Mouse (Mus musculus): ENCODE measurements around the gene Kdm4a. TPM values are rescaled to one million over a fixed set of nuclear protein-coding genes. Genes with fewer than 3 reads are reported as not detected.

Kdm4a gene
- polyA plus RNA-seq, 1 experiment, result 66.6 TPM

DNA sequence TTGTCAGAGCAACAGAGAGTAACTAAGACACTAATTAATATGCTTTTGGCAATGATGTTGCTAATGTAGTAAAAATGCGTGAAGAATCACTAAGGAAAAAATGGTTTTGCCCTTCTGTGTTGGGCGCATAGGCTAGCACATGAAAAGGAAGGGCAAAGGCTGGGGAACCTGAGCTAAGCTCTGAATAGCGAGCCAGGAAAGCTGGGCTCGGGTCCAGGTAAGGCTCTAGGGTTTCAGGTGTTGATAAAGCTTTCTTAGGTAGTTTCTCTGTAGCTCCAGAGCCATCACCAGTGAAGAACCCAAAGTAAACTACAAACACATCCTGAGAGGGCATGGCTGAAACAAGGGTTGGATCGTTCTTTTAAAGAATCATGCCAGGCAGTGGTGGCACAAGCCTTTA, 38.3 kb downstream of the Kdm4a start:
- Histone ChIP-seq H3ac (ENCODE audit: control insufficient read depth, insufficient read length) (no peak overlapping the region), H3K27me3 (ENCODE audit: control insufficient read depth, insufficient read depth, insufficient read length) (no peaks in the 10 kb centered on the region), H3K4me2 (ENCODE audit: low read depth) (no peak overlapping the region), H3K79me2 (ENCODE audit: control insufficient read depth, insufficient read depth) (no peaks in the 10 kb centered on the region), H3K36me3 (ENCODE audit: control insufficient read depth, insufficient read depth) (peaks cover 68% of the 10 kb centered on the region), H3K4me3 (no peak overlapping the region)
- no peak for TF ChIP-seq USF1 (IDR thresholded peaks at IDR 0.05; ENCODE audit: low read depth)
- TF ChIP-seq POLR2A (IDR thresholded peaks at IDR 0.05; ENCODE audit: insufficient read length, low read depth), result no peak
- TF ChIP-seq CEBPB (IDR thresholded peaks at IDR 0.05; ENCODE audit: insufficient read depth, poor library complexity, severe bottlenecking), result no peak

DNA sequence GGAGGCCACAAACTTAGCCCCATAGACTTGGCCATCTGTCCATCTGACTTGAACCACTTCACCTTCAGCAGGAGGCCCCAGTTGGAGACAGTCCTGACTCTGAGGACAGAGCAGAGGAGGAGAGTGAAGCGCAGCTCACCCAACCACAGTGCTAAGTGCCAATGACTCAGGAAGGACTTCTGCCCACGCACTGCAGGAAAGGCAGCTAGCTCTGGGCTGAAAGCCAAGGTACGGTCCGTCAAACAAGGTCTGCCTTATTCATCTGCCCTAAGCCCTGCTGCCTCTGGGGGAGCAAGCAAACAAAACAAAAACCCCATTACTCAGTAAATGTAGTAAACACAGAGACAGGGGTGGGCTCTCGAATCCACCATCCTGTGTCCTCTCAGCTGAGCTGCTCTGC, 41.0 kb downstream of the Kdm4a start:
- TF ChIP-seq CEBPB (IDR thresholded peaks at IDR 0.05; ENCODE audit: insufficient read depth, poor library complexity, severe bottlenecking), result no peak
- no peak for TF ChIP-seq MAX (IDR thresholded peaks at IDR 0.05; ENCODE audit: low read depth)
- no peak for TF ChIP-seq E2F4 (IDR thresholded peaks at IDR 0.05; ENCODE audit: insufficient read depth)
- peak; percentile 46 for TF ChIP-seq POLR2A (IDR thresholded peaks at IDR 0.05; ENCODE audit: insufficient read length, low read depth)
- TF ChIP-seq TCF3 (IDR thresholded peaks at IDR 0.05; ENCODE audit: insufficient read length, low read depth), result no peak
- peak in 1 of 3 experiments; percentile 55 for TF ChIP-seq MYOD1 (IDR thresholded peaks at IDR 0.05; ENCODE audit: control insufficient read depth in 1 of 3, insufficient read length in 2 of 3, low read depth in 2 of 3)
- TF ChIP-seq TCF12 (IDR thresholded peaks at IDR 0.05; ENCODE audit: insufficient read depth, poor library complexity, severe bottlenecking), result no peak
- peak; percentile 75 for TF ChIP-seq POLR2AphosphoS2 (IDR thresholded peaks at IDR 0.05; ENCODE audit: insufficient read length, low read depth)
- peak in 1 of 3 experiments; percentile 33 for TF ChIP-seq MYOG (IDR thresholded peaks at IDR 0.05; ENCODE audit: control insufficient read depth in 1 of 3, insufficient read depth in 1 of 3, insufficient read length in 2 of 3, low read depth in 2 of 3)
- TF ChIP-seq USF1 (IDR thresholded peaks at IDR 0.05; ENCODE audit: low read depth), result no peak
- no peak for TF ChIP-seq REST (IDR thresholded peaks at IDR 0.05; ENCODE audit: insufficient read depth, insufficient read length)
- TF ChIP-seq SRF (IDR thresholded peaks at IDR 0.05; ENCODE audit: control insufficient read depth, insufficient read length, low read depth), result no peak
- no peaks in the 10 kb centered on the region for H3K27me3 ChIP-seq (ENCODE audit: control insufficient read depth, insufficient read depth, insufficient read length)

DNA sequence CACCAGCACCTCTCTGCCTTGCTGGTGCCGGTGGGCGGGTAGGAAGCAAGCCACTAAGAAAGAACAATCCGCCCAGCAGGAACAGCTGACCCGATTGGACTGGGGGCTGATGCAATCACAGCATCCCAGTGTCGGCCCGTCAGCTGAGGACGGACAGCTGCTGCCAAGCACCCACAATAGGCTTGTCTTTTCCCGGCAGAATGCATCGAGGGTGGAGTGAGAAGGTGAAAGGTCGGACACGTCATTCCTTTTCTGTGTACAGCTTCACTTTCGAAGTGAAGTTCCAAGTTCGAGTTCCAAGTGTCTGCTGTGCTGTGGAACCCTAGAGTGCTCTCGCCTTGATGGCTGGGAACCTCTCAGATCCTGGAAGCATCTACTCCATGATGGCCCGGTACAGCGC, 42.0 kb downstream of the Kdm4a start:
- H3K27me3 ChIP-seq (ENCODE audit: control insufficient read depth, insufficient read depth, insufficient read length), result no peaks in the 10 kb centered on the region
- TF ChIP-seq POLR2AphosphoS2 (IDR thresholded peaks at IDR 0.05; ENCODE audit: insufficient read length, low read depth) (peak; percentile 25), SRF (IDR thresholded peaks at IDR 0.05; ENCODE audit: control insufficient read depth, insufficient read length, low read depth) (no peak), TCF3 (IDR thresholded peaks at IDR 0.05; ENCODE audit: insufficient read length, low read depth) (peak; percentile 77), MYOD1 (IDR thresholded peaks at IDR 0.05; ENCODE audit: control insufficient read depth in 1 of 3, insufficient read length in 2 of 3, low read depth in 2 of 3) (peak; percentile 3 to 96 (median 90)), MYOG (IDR thresholded peaks at IDR 0.05; ENCODE audit: control insufficient read depth in 1 of 3, insufficient read depth in 1 of 3, insufficient read length in 2 of 3, low read depth in 2 of 3) (peak; percentile 91 to 98 (median 97)), REST (IDR thresholded peaks at IDR 0.05; ENCODE audit: insufficient read depth, insufficient read length) (no peak), CEBPB (IDR thresholded peaks at IDR 0.05; ENCODE audit: insufficient read depth, poor library complexity, severe bottlenecking) (peak; percentile 65; the same call in 1 of the 2 replicates), TCF12 (IDR thresholded peaks at IDR 0.05; ENCODE audit: insufficient read depth, poor library complexity, severe bottlenecking) (peak; percentile 69), E2F4 (IDR thresholded peaks at IDR 0.05; ENCODE audit: insufficient read depth) (no peak), POLR2A (IDR thresholded peaks at IDR 0.05; ENCODE audit: insufficient read length, low read depth) (no peak), USF1 (IDR thresholded peaks at IDR 0.05; ENCODE audit: low read depth) (no peak), MAX (IDR thresholded peaks at IDR 0.05; ENCODE audit: low read depth) (no peak)
- H3K79me2 ChIP-seq (ENCODE audit: control insufficient read depth, insufficient read depth), result peaks cover 12% of the 10 kb centered on the region
- no peak overlapping the region for H3ac ChIP-seq (ENCODE audit: control insufficient read depth, insufficient read length)
- H3K4me2 ChIP-seq (ENCODE audit: low read depth), result peak overlapping the region; percentile 71
- no peak overlapping the region for H3K4me3 ChIP-seq
- H3K36me3 ChIP-seq (ENCODE audit: control insufficient read depth, insufficient read depth), result peaks cover 38% of the 10 kb centered on the region

More for the DNA sequence above, 41.0 kb downstream of the Kdm4a start:
- Histone ChIP-seq H3K4me2 (ENCODE audit: low read depth) (peak overlapping the region; percentile 60), H3K36me3 (ENCODE audit: control insufficient read depth, insufficient read depth) (peaks cover 46% of the 10 kb centered on the region), H3ac (ENCODE audit: control insufficient read depth, insufficient read length) (no peak overlapping the region), H3K79me2 (ENCODE audit: control insufficient read depth, insufficient read depth) (peaks cover 4% of the 10 kb centered on the region), H3K4me3 (no peak overlapping the region)

DNA sequence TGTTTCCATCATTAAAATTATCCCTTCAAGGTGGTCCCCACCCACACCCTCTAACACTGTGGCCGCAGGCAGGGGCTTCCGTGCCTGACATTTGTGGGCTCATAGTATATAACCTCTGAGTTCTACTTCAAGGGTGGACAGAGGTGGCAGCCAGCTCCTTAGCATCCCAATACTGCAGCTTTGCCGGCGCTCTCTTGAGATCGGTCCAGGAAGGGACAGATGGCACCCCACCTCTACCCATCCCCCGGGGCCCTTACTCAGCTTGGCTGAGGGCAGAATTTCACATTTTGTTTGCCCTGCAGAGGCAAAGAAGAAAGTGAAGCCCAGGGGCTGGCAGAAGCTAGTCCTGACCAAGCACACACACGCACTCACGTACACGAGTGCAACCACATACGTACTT, 42.5 kb downstream of the Kdm4a start:
- Histone ChIP-seq H3K4me2 (ENCODE audit: low read depth) (peak overlapping the region; percentile 71), H3K36me3 (ENCODE audit: control insufficient read depth, insufficient read depth) (peaks cover 33% of the 10 kb centered on the region)
- TF ChIP-seq TCF12 (IDR thresholded peaks at IDR 0.05; ENCODE audit: insufficient read depth, poor library complexity, severe bottlenecking) (no peak), MAX (IDR thresholded peaks at IDR 0.05; ENCODE audit: low read depth) (no peak), CEBPB (IDR thresholded peaks at IDR 0.05; ENCODE audit: insufficient read depth, poor library complexity, severe bottlenecking) (no peak), USF1 (IDR thresholded peaks at IDR 0.05; ENCODE audit: low read depth) (no peak), MYOD1 (IDR thresholded peaks at IDR 0.05; ENCODE audit: control insufficient read depth in 1 of 3, insufficient read length in 2 of 3, low read depth in 2 of 3) (no peak), E2F4 (IDR thresholded peaks at IDR 0.05; ENCODE audit: insufficient read depth) (no peak), SRF (IDR thresholded peaks at IDR 0.05; ENCODE audit: control insufficient read depth, insufficient read length, low read depth) (no peak), TCF3 (IDR thresholded peaks at IDR 0.05; ENCODE audit: insufficient read length, low read depth) (no peak)

DNA sequence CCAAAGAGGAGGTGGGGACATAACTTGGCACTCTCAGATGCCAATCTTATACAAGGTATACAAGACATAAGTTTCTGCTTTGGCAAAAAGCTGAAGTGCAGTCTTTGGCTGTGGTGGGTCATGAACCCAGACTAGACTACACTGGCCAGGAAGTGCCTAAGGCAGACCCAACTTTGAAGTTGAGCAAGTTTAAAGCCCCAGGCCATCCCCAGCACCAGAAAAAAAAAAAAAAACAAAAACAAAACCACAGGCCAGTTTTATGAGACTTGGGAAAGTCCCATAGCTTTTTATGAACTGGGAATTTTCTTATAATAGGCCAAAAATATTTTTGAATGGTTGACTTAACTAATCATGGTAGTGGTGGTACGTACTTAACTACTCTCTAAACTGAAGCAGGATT, 44.4 kb downstream of the Kdm4a start:
- no peak for TF ChIP-seq E2F4 (IDR thresholded peaks at IDR 0.05; ENCODE audit: insufficient read depth)
- Histone ChIP-seq H3K4me3 (peak overlapping the region; percentile 44), H3K27me3 (ENCODE audit: control insufficient read depth, insufficient read depth, insufficient read length) (no peaks in the 10 kb centered on the region)

More for the DNA sequence above, 42.5 kb downstream of the Kdm4a start:
- Histone ChIP-seq H3K79me2 (ENCODE audit: control insufficient read depth, insufficient read depth) (peaks cover 12% of the 10 kb centered on the region), H3K27me3 (ENCODE audit: control insufficient read depth, insufficient read depth, insufficient read length) (no peaks in the 10 kb centered on the region), H3ac (ENCODE audit: control insufficient read depth, insufficient read length) (no peak overlapping the region), H3K4me3 (no peak overlapping the region)

More for the DNA sequence above, 44.4 kb downstream of the Kdm4a start:
- Histone ChIP-seq H3K36me3 (ENCODE audit: control insufficient read depth, insufficient read depth) (peaks cover 20% of the 10 kb centered on the region), H3K4me2 (ENCODE audit: low read depth) (peak overlapping the region; percentile 89), H3K79me2 (ENCODE audit: control insufficient read depth, insufficient read depth) (peaks cover 18% of the 10 kb centered on the region), H3ac (ENCODE audit: control insufficient read depth, insufficient read length) (no peak overlapping the region)

Data from myocyte (in vitro differentiated cells).